In genomic region chr1:136957696-136958095, GRCm38 (mm10) we compare ENCODE assay signal across 17 mouse cellular contexts. TPM values are rescaled to one million over a fixed set of nuclear protein-coding genes. Genes with fewer than 3 reads are reported as not detected.
DNase-seq lines count a peak whose midpoint lies in the region; ATAC-seq and TF ChIP-seq lines count a peak whose summit lies in the region.
"Had no signal": no experiment of that assay in that cellular context is flagged by ENCODE, and none has a peak within 500 bp of the region (broad histone marks: within the 10 kb centered on the region; RNA-seq: fewer than 3 reads in every experiment).

No protein-coding gene starts in this region.

- H3K36me3 ChIP-seq in hindbrain, embryonic 12.5 days, result no peaks in the 10 kb centered on the region
- H3K36me3 ChIP-seq in hindbrain, postnatal 0 days (ENCODE audit: insufficient read depth, low read length), result no peaks in the 10 kb centered on the region
- no peaks in the 10 kb centered on the region for H3K36me3 ChIP-seq in intestine, embryonic 14.5 days (ENCODE audit: control insufficient read depth, insufficient read depth, low read length)
- no peaks in the 10 kb centered on the region for H3K36me3 ChIP-seq in liver, embryonic 15.5 days (replicated peaks)

- no peak overlapping the region for H3K9ac ChIP-seq in hindbrain, embryonic 12.5 days
- H3K9ac ChIP-seq in hindbrain, postnatal 0 days (replicated peaks; ENCODE audit: low read length), result no peak overlapping the region
- H3K9ac ChIP-seq in intestine, embryonic 14.5 days (ENCODE audit: low read length), result peak overlapping the region; percentile 47; the same call in 1 of the 2 replicates
- H3K9ac ChIP-seq in liver, embryonic 15.5 days, result no peak overlapping the region

- 15% methylated on average over 8 of the region's 8 CpGs for WGBS in hindbrain, embryonic 12.5 days
- WGBS in hindbrain, postnatal 0 days, result 28% methylated on average over 8 of the region's 8 CpGs
- WGBS in intestine, embryonic 14.5 days, result 26% methylated on average over 8 of the region's 8 CpGs
- 12% methylated on average over 8 of the region's 8 CpGs for WGBS in liver, embryonic 15.5 days (ENCODE audit: insufficient replicate concordance)

- intact Hi-C loops in left cerebral cortex, postnatal 10 days (cut with DNase I), result no loop called here

- 0 out of 2 replicates have a peak overlapping the region, but pooled peaks have one; percentile 48 for H3K4me2 ChIP-seq in hindbrain, embryonic 12.5 days (replicated peaks)
- no peak overlapping the region for H3K4me2 ChIP-seq in hindbrain, postnatal 0 days (ENCODE audit: low read depth, low read length)
- H3K4me2 ChIP-seq in intestine, embryonic 14.5 days (ENCODE audit: low read length), result peak overlapping the region; percentile 49
- H3K4me2 ChIP-seq in liver, embryonic 15.5 days, result peak overlapping the region; percentile 50

- peaks cover 71% of the 10 kb centered on the region for H3K27me3 ChIP-seq in hindbrain, embryonic 12.5 days
- peaks cover 32% of the 10 kb centered on the region for H3K27me3 ChIP-seq in hindbrain, postnatal 0 days (ENCODE audit: insufficient read depth, low read length)
- H3K27me3 ChIP-seq in intestine, embryonic 14.5 days (replicated peaks; ENCODE audit: control insufficient read depth, insufficient read depth, low read length), result peaks cover 34% of the 10 kb centered on the region
- H3K27me3 ChIP-seq in liver, embryonic 15.5 days, result peaks cover 47% of the 10 kb centered on the region

- peaks cover 17% of the 10 kb centered on the region for H3K4me1 ChIP-seq in hindbrain, embryonic 12.5 days
- H3K4me1 ChIP-seq in hindbrain, postnatal 0 days (ENCODE audit: insufficient read depth, low read length), result no peaks in the 10 kb centered on the region
- 0 out of 2 replicates have a peak, but pooled peaks cover 3% of the 10 kb centered on the region for H3K4me1 ChIP-seq in intestine, embryonic 14.5 days (replicated peaks; ENCODE audit: control insufficient read depth, insufficient read depth, low read length)
- H3K4me1 ChIP-seq in liver, embryonic 15.5 days (replicated peaks), result no peaks in the 10 kb centered on the region; the same call in 1 of the 2 replicates

- no peak overlapping the region for H3K4me3 ChIP-seq in hindbrain, embryonic 12.5 days
- H3K4me3 ChIP-seq in hindbrain, postnatal 0 days (ENCODE audit: low read length), result no peak overlapping the region
- H3K4me3 ChIP-seq in intestine, embryonic 14.5 days (ENCODE audit: low read depth, low read length), result peak overlapping the region; percentile 28
- H3K4me3 ChIP-seq in liver, embryonic 15.5 days (replicated peaks), result peak overlapping the region; percentile 32

- TF ChIP-seq CTCF in hindbrain, postnatal 0 days (IDR thresholded peaks at IDR 0.05; ENCODE audit: low read depth), result no peak

- H3K27ac ChIP-seq in hindbrain, embryonic 12.5 days, result no peak overlapping the region
- H3K27ac ChIP-seq in hindbrain, postnatal 0 days, result no peak overlapping the region
- H3K27ac ChIP-seq in intestine, embryonic 14.5 days (ENCODE audit: low read depth), result peak overlapping the region; percentile 69
- H3K27ac ChIP-seq in liver, embryonic 15.5 days (replicated peaks), result no peak overlapping the region

- 0 out of 2 replicates have a peak, but pooled peaks have one; percentile 47 for ATAC-seq in cerebellum, adult (ENCODE audit: insufficient number of reproducible peaks, low FRiP score, low TSS enrichment)
- ATAC-seq in hindbrain, embryonic 12.5 days (ENCODE audit: low FRiP score), result no peak
- no peak for ATAC-seq in hindbrain, postnatal 0 days
- ATAC-seq in intestine, embryonic 14.5 days (replicated peaks; ENCODE audit: low FRiP score, low TSS enrichment, low read depth), result no peak
- no peak for ATAC-seq in liver, embryonic 15.5 days (ENCODE audit: insufficient read depth)
- ATAC-seq: inflammation-experienced regulatory T-cells, adult 6 months had no signal

- DNase-seq in cerebellum, adult 11-12 months, result no peak
- no peak for DNase-seq in hindbrain, postnatal 0 days (ENCODE audit: low spot score)
- DNase-seq in intestine, embryonic 14.5 days (ENCODE audit: low spot score), result no peak
- no peak for DNase-seq in left cerebral cortex, postnatal 10 days (ENCODE audit: extremely low spot score in 1 of 2, low spot score in 2 of 2)
- DNase-seq in testis, postnatal 14 days (ENCODE audit: low spot score), result no peak
- DNase-seq: adrenal gland, postnatal 14 days; gastrocnemius, postnatal 25 days; heart, postnatal 14 days; kidney, postnatal 25 days; lung, postnatal 10 days; right cerebral cortex, postnatal 25 days; thymus, postnatal 4 days had no signal

- no peaks in the 10 kb centered on the region for H3K9me3 ChIP-seq in hindbrain, embryonic 12.5 days (replicated peaks)
- H3K9me3 ChIP-seq in hindbrain, postnatal 0 days (ENCODE audit: low read length), result no peaks in the 10 kb centered on the region
- no peaks in the 10 kb centered on the region for H3K9me3 ChIP-seq in intestine, embryonic 14.5 days (ENCODE audit: control insufficient read depth, low read length)
- H3K9me3 ChIP-seq in liver, embryonic 15.5 days (replicated peaks), result no peaks in the 10 kb centered on the region

RNA-seq across cellular contexts. Expression of gene Nr5a2, which starts 2.6 kb away (rescaled TPM):
- 0.43 and 0.72 TPM in 2 replicates for polyA plus RNA-seq in hindbrain, embryonic 12.5 days (2016; fragmentation: Nextera tagmentation; extraction: Ambion mirVana)
- 0.68 and 0.84 TPM in 2 replicates for total RNA-seq in hindbrain, postnatal 0 days (2014; rRNA removed)
- 0.31 and 0.32 TPM in 2 replicates for polyA plus RNA-seq in hindbrain, postnatal 0 days (2015; fragmentation: Nextera tagmentation; extraction: Ambion mirVana)
- 7.3 and 10.0 TPM in 2 replicates for polyA plus RNA-seq in intestine, embryonic 14.5 days (2014; fragmentation: Nextera tagmentation; extraction: Ambion mirVana)
- polyA plus RNA-seq in liver, embryonic 15.5 days (2015; fragmentation: Nextera tagmentation; extraction: Ambion mirVana), result 2.2 and 2.4 TPM in 2 replicates
- under 1 TPM; 0.26 to 0.34 TPM for total RNA-seq in left cerebral cortex, postnatal 10 days (2021)
- total RNA-seq: layer of hippocampus, postnatal 14 days had no signal
- polyA plus RNA-seq: inflammation-experienced regulatory T-cells, adult 6 months had no signal

Comparison
In these comparisons a context has a peak if more than half of its experiments do, and no peak if none do; other contexts are left out.
1. H3K4me3 ChIP-seq: peak in intestine, embryonic 14.5 days (single experiment) and liver, embryonic 15.5 days (single experiment); none in hindbrain, embryonic 12.5 days (single experiment) and hindbrain, postnatal 0 days (single experiment).